Mouse (Mus musculus) liver, adult 2 months (tissue): ENCODE data around the gene Cd99l2. TPM values are rescaled to one million over a fixed set of nuclear protein-coding genes. Genes with fewer than 3 reads are reported as not detected.

Source experiments
- DNase-seq: peaks from one replicate; pipeline ENCODE4 v3.0.0-alpha.2; 2011; ENCODE audit warnings: low read depth, low spot score; ENCODE audit errors: extremely low read depth
- H3K27ac ChIP-seq: fragments of 200-500 bp; replicated peaks from 2 replicates; pipeline ENCODE4 v1.5.1; 2012; ENCODE audit warnings: low read depth, mild to moderate bottlenecking, control low read depth, inconsistent platforms, low read length; ENCODE audit not compliant: insufficient read depth
- H3K27me3 ChIP-seq: fragments of 200-500 bp; 2 replicates; pipeline ENCODE4 v1.6.1; 2012; ENCODE audit warnings: mild to moderate bottlenecking, moderate library complexity, low read length, inconsistent platforms; ENCODE audit not compliant: control insufficient read depth, insufficient read depth
- H3K36me3 ChIP-seq: fragments of 200-500 bp; 2 replicates; pipeline ENCODE4 v1.6.1; 2012; ENCODE audit warnings: low read length, inconsistent platforms; ENCODE audit not compliant: control insufficient read depth, insufficient read depth
- H3K4me1 ChIP-seq: fragments of 200-500 bp; 2 replicates; pipeline ENCODE4 v1.6.1; 2011; ENCODE audit warnings: low read length; ENCODE audit not compliant: control insufficient read depth, insufficient read depth
- H3K4me3 ChIP-seq: fragments of 200-500 bp; 2 replicates; pipeline ENCODE4 v1.5.1; 2011; ENCODE audit warnings: low read depth, mild to moderate bottlenecking, control low read depth, low read length, moderate library complexity; ENCODE audit not compliant: insufficient read depth
- H3K79me2 ChIP-seq: fragments of 200-500 bp; 2 replicates; pipeline ENCODE4 v1.6.1; 2012; ENCODE audit warnings: inconsistent platforms, mild to moderate bottlenecking, low read length, moderate library complexity; ENCODE audit not compliant: control insufficient read depth, insufficient read depth
- H3K9ac ChIP-seq: fragments of 200-500 bp; 2 replicates; pipeline ENCODE4 v1.6.1; 2012; ENCODE audit warnings: low read depth, mild to moderate bottlenecking, control low read depth, inconsistent platforms, low read length
- CTCF ChIP-seq: fragments of 200-500 bp; IDR thresholded peaks from 2 replicates; pipeline ENCODE4 v1.5.1; 2011; ENCODE audit warnings: low read depth, low read length, control low read depth
- POLR2A ChIP-seq: fragments of 200-500 bp; IDR thresholded peaks from 2 replicates; pipeline ENCODE4 v1.6.1; 2011; ENCODE audit warnings: low read length, control low read depth; ENCODE audit not compliant: insufficient read depth; ENCODE audit errors: extremely low read depth
- WGBS: fragments of 180-500 bp; shearing (Covaris S2); methylation state at CpG from one replicate; pipeline ENCODE4 v1.1.7; 2018; 5-methylcytosine and 5-hydroxymethylcytosine counted together
- polyA plus RNA-seq: library from polyadenylated mRNA; depleted of rRNA; stranded (reverse); fragments of >200 nt; gene quantifications from 2 replicates; pipeline ENCODE4 v1.2.3, GENCODE M21; 2012
- total RNA-seq: library from RNA; depleted of rRNA; stranded (reverse); fragments of >200 nt; gene quantifications from 2 replicates; pipeline ENCODE4 v1.2.3, GENCODE M21; 2014

Gene Cd99l2
- total and polyA plus RNA-seq, 2 experiments: 10.0 to 18.2 TPM

- Histone ChIP-seq H3K4me3 (no peak overlapping the region), H3K9ac (no peak overlapping the region), H3K36me3 (no peaks in the 10 kb centered on the region), H3K79me2 (no peaks in the 10 kb centered on the region; the same call in 1 of the 2 replicates), H3K27me3 (no peaks in the 10 kb centered on the region), H3K27ac (no peak overlapping the region), H3K4me1 (no peaks in the 10 kb centered on the region)
- DNase-seq: no peak
- TF ChIP-seq CTCF (no peak), POLR2A (no peak)
- 95% methylated on average over 3 of the region's 3 CpGs for WGBS
Observed at GRCm38 (mm10) chrX:71475084-71475483, 17.6 kb downstream of the Cd99l2 start.

GRCm38 (mm10) chrX:71474296-71474956 lies 18.2 kb downstream of the Cd99l2 start:
- 88% methylated on average over 3 of the region's 3 CpGs for WGBS
- Histone ChIP-seq H3K27ac (no peak overlapping the region), H3K4me1 (no peaks in the 10 kb centered on the region), H3K9ac (no peak overlapping the region), H3K27me3 (no peaks in the 10 kb centered on the region), H3K4me3 (no peak overlapping the region), H3K79me2 (no peaks in the 10 kb centered on the region; the same call in 1 of the 2 replicates), H3K36me3 (no peaks in the 10 kb centered on the region)
- TF ChIP-seq POLR2A (no peak), CTCF (no peak)
- DNase-seq: no peak

- Histone ChIP-seq H3K9ac (no peak overlapping the region), H3K4me3 (no peak overlapping the region), H3K36me3 (no peaks in the 10 kb centered on the region), H3K27me3 (no peaks in the 10 kb centered on the region), H3K27ac (no peak overlapping the region), H3K4me1 (no peaks in the 10 kb centered on the region; the same call in 1 of the 2 replicates), H3K79me2 (no peaks in the 10 kb centered on the region)
- TF ChIP-seq CTCF (no peak), POLR2A (no peak)
- DNase-seq: no peak
- WGBS: 78% methylated on average over 5 of the region's 5 CpGs
Observed at GRCm38 (mm10) chrX:71468639-71469295, 23.9 kb downstream of the Cd99l2 start.

DNA sequence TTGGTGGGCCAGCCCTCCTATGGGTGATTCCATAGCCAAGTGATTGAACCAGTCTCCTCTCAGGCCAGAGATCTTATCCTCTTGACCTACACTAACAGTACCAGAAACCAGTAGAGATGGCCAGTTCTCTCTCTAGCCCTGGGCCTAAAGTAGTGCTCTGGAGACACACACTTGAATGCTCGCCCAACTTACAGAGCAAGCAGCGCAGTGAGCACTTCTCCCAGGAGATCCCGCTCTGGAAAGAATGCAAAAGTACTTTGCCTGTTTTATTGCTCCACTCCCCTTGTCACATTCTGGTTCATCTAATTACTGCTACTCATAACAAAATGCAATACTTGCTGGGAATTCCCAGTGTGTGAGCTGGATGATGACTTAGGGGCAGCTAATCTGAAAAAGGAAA lies 25.2 kb downstream of the Cd99l2 start:
- 100% methylated on average over 3 of the region's 3 CpGs for WGBS
- no peaks in the 10 kb centered on the region for H3K27me3 ChIP-seq
- no peak for DNase-seq
- TF ChIP-seq CTCF (no peak), POLR2A (no peak)
- H3K4me1 ChIP-seq: no peaks in the 10 kb centered on the region; the same call in 1 of the 2 replicates
- H3K79me2 ChIP-seq: no peaks in the 10 kb centered on the region
- H3K36me3 ChIP-seq: no peaks in the 10 kb centered on the region
- no peak overlapping the region for H3K27ac ChIP-seq
- no peak overlapping the region for H3K4me3 ChIP-seq
- H3K9ac ChIP-seq: no peak overlapping the region

DNA sequence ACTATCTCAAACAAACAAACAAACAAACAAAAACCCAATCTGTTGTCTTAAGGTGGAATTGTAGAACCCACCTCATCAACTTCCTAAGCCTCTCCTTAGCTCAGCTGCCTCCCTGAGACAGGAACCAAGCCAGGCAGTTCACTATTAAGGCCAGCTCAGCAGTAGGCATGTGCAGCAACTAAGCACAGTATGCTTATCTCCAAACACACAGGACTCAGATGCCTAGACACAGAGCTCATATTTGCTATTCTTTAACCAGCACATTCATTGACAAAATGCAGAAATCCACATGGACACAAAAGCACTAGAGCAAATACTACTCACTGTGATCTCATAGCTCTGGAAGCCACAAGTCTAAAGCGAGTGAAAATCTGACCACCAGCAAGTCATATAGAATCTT lies 27.2 kb downstream of the Cd99l2 start:
- H3K4me1 ChIP-seq: no peaks in the 10 kb centered on the region; the same call in 1 of the 2 replicates
- DNase-seq: no peak
- no peaks in the 10 kb centered on the region for H3K79me2 ChIP-seq
- H3K36me3 ChIP-seq: no peaks in the 10 kb centered on the region
- H3K27me3 ChIP-seq: no peaks in the 10 kb centered on the region
- H3K9ac ChIP-seq: no peak overlapping the region
- H3K27ac ChIP-seq: no peak overlapping the region
- H3K4me3 ChIP-seq: no peak overlapping the region
- 92% methylated on average over 1 of the region's 1 CpGs for WGBS
- TF ChIP-seq CTCF (no peak), POLR2A (no peak)

GRCm38 (mm10) chrX:71464138-71464826 lies 28.4 kb downstream of the Cd99l2 start:
- no peaks in the 10 kb centered on the region for H3K36me3 ChIP-seq
- H3K79me2 ChIP-seq: no peaks in the 10 kb centered on the region; the same call in 1 of the 2 replicates
- H3K27me3 ChIP-seq: no peaks in the 10 kb centered on the region
- no peak overlapping the region for H3K9ac ChIP-seq
- DNase-seq: no peak
- TF ChIP-seq POLR2A: no peak
- no peak for TF ChIP-seq CTCF
- WGBS: 60% methylated on average over 7 of the region's 7 CpGs
- no peak overlapping the region for H3K27ac ChIP-seq
- H3K4me3 ChIP-seq: no peak overlapping the region
- no peaks in the 10 kb centered on the region; the same call in 1 of the 2 replicates for H3K4me1 ChIP-seq
